Mouse (Mus musculus): ENCODE results near the gene Vmn1r126.
"Not testable (repeated sequence)": the region's sequence is repeated elsewhere in the genome, so short reads cannot be mapped to it uniquely, and the experiment has no call there.

Gene Vmn1r126

DNA sequence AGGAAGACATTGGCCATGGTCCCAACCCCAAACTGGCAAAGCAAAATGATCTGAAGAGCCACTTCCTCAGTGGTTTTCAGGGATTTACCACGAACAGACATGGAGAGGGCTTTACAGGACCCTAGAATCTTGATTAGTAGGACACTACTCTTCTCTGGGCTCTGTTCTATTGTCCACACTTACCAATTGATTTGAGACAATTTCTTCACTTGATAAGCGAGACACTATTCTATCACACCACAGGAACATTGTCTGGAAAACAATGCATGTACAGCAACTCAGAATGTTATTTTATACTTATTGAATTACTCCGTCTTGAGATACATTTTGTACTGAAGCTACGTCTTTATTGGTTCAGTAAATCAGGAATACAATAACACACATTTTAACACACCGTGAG is at the start of gene Vmn1r126:
Gene Vmn1r126 (minus strand): TSS at position 101 of the 400 bp plus-strand sequence.
- DNase-seq (ENCODE audit: low spot score): not testable (repeated sequence)

GRCm38 (mm10) chr7:21349073-21349472 is 47.8 kb upstream of the Vmn1r126 start, which contains the start of gene Vmn1r128:
Vmn1r128 (plus strand) TSS chr7:21349373.
- DNase-seq (ENCODE audit: low spot score): not testable (repeated sequence)

- DNase-seq (ENCODE audit: low spot score): not testable (repeated sequence)
Measured at GRCm38 (mm10) chr7:21319761-21320160, 18.5 kb upstream of the Vmn1r126 start, which contains the start of gene Vmn1r127. Vmn1r127 (minus strand) TSS chr7:21319861.

GRCm38 (mm10) chr7:21271879-21272278 is 29.4 kb downstream of the Vmn1r126 start, which contains the start of gene Vmn1r125:
Vmn1r125 (plus strand) TSS chr7:21272179.
- DNase-seq (ENCODE audit: low spot score): not testable (repeated sequence)

DNA sequence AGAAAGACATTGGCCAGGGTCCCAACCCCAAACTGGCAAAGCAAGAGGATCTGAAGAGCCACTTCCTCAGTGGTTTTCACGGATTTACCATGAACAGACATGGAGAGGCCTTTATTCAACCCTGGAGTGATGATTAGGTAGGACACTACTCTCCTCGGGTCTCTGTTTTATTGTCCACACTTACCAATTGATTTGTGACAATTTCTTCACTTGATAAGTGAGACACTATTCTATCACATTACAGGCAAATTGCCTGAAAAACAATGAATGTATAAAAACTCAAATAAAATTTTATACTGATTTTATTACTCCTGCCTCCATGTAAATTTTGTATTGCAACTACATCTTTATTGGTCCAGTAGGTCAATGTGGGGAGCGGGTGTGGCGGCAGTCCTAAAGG is 40.8 kb downstream of the Vmn1r126 start, which contains the start of gene Vmn1r124:
Gene Vmn1r124 (minus strand): TSS at position 101 of the 400 bp plus-strand sequence.
- not testable (repeated sequence) for DNase-seq (ENCODE audit: low spot score)
